8 mouse cellular contexts compared by ENCODE assay signal in genomic region chr13:111797021-111797420, GRCm38 (mm10). TPM values are rescaled to one million over a fixed set of nuclear protein-coding genes. Genes with fewer than 3 reads are reported as not detected.
DNase-seq lines count a peak whose midpoint lies in the region; ATAC-seq and TF ChIP-seq lines count a peak whose summit lies in the region.

No protein-coding gene starts in this region.

- DNase-seq in layer of hippocampus, adult 2 months (ENCODE audit: low spot score in 2 of 2): no peak
- no peak for DNase-seq in layer of hippocampus, postnatal 14 days (ENCODE audit: low spot score in 2 of 2)
- peak; percentile 71 for DNase-seq in gastrocnemius, postnatal 25 days
- DNase-seq in intestine, embryonic 14.5 days (ENCODE audit: low spot score): peak; percentile 77
- peak; percentile 33 for DNase-seq in neural tube, embryonic 10.5 days (ENCODE audit: extremely low spot score, low spot score)
- DNase-seq in thymus, postnatal 25 days: peak; percentile 71

- no peaks in the 10 kb centered on the region for H3K9me3 ChIP-seq in intestine, embryonic 14.5 days (ENCODE audit: control insufficient read depth, low read length)
- H3K9me3 ChIP-seq in liver, embryonic 15.5 days (replicated peaks): no peaks in the 10 kb centered on the region

- H3K4me1 ChIP-seq in brown adipose tissue, adult 24 weeks (ENCODE audit: control insufficient read depth, insufficient read depth, insufficient read length, low read length): peaks cover 73% of the 10 kb centered on the region
- H3K4me1 ChIP-seq in intestine, embryonic 14.5 days (replicated peaks; ENCODE audit: control insufficient read depth, insufficient read depth, low read length): peaks cover 64% of the 10 kb centered on the region
- peaks cover 84% of the 10 kb centered on the region for H3K4me1 ChIP-seq in liver, embryonic 15.5 days (replicated peaks)

- H3K4me2 ChIP-seq in intestine, embryonic 14.5 days (ENCODE audit: low read length): peak overlapping the region; percentile 35
- H3K4me2 ChIP-seq in liver, embryonic 15.5 days: peak overlapping the region; percentile 55

- H3K36me3 ChIP-seq in intestine, embryonic 14.5 days (ENCODE audit: control insufficient read depth, insufficient read depth, low read length): no peaks in the 10 kb centered on the region
- peaks cover 16% of the 10 kb centered on the region; the same call in 1 of the 2 replicates for H3K36me3 ChIP-seq in liver, embryonic 15.5 days (replicated peaks)

- ATAC-seq in intestine, embryonic 14.5 days (replicated peaks; ENCODE audit: low FRiP score, low TSS enrichment, low read depth): peak; percentile 91
- ATAC-seq in liver, embryonic 15.5 days (ENCODE audit: insufficient read depth): peak; percentile 84

- no peak overlapping the region for H3K9ac ChIP-seq in intestine, embryonic 14.5 days (ENCODE audit: low read length)
- no peak overlapping the region for H3K9ac ChIP-seq in liver, embryonic 15.5 days

- no peaks in the 10 kb centered on the region for H3K27me3 ChIP-seq in intestine, embryonic 14.5 days (replicated peaks; ENCODE audit: control insufficient read depth, insufficient read depth, low read length)
- no peaks in the 10 kb centered on the region for H3K27me3 ChIP-seq in liver, embryonic 15.5 days

- no peak for TF ChIP-seq CTCF in layer of hippocampus, adult 2 months (conservative IDR thresholded peaks at IDR 0.05)

- peak overlapping the region; percentile 43; the same call in 1 of the 2 replicates for H3K27ac ChIP-seq in layer of hippocampus, adult 2 months
- peak overlapping the region; percentile 81 for H3K27ac ChIP-seq in brown adipose tissue, adult 24 weeks (replicated peaks; ENCODE audit: low read depth, low read length)
- peak overlapping the region; percentile 68 for H3K27ac ChIP-seq in intestine, embryonic 14.5 days (ENCODE audit: low read depth)
- peak overlapping the region; percentile 75 for H3K27ac ChIP-seq in liver, embryonic 15.5 days (replicated peaks)

- no peak overlapping the region; the same call in 1 of the 2 replicates for H3K4me3 ChIP-seq in layer of hippocampus, adult 2 months
- H3K4me3 ChIP-seq in brown adipose tissue, adult 24 weeks (ENCODE audit: insufficient read depth, low read depth, low read length): no peak overlapping the region; the same call in 1 of the 2 replicates
- peak overlapping the region; percentile 0; the same call in 1 of the 2 replicates for H3K4me3 ChIP-seq in intestine, embryonic 14.5 days (ENCODE audit: low read depth, low read length)
- H3K4me3 ChIP-seq in liver, embryonic 15.5 days (replicated peaks): peak overlapping the region; percentile 10

- 10% methylated on average over 8 of the region's 8 CpGs for whole genome bisulfite sequencing in intestine, embryonic 14.5 days
- WGBS in liver, embryonic 15.5 days (ENCODE audit: insufficient replicate concordance): 4% methylated on average over 8 of the region's 8 CpGs

RNA-seq across cellular contexts. Expression of gene Map3k1, which starts 11.8 kb away (rescaled TPM):
- 10 to 100 TPM in 1 of 2 experiments, 1 to 10 TPM in 1; 9.4 to 11.2 TPM for total RNA-seq in layer of hippocampus, adult 2 months (2021)
- total RNA-seq in layer of hippocampus, postnatal 14 days (2021): 10 to 100 TPM; 17.7 to 18.2 TPM
- polyA plus RNA-seq in brown adipose tissue, adult 24 weeks (2012; ENCODE audit: insufficient read depth, insufficient read length, missing spikeins): 11.1 and 15.3 TPM in 2 replicates
- total RNA-seq in gastrocnemius, postnatal 25 days (2021): 1 to 10 TPM; 8.0 to 9.3 TPM
- polyA plus RNA-seq in intestine, embryonic 14.5 days (2014; fragmentation: Nextera tagmentation; extraction: Ambion mirVana): 30.4 and 33.1 TPM in 2 replicates
- 11.8 and 12.3 TPM in 2 replicates for polyA plus RNA-seq in liver, embryonic 15.5 days (2015; fragmentation: Nextera tagmentation; extraction: Ambion mirVana)

Comparison
In these comparisons a context has a peak if more than half of its experiments do, and no peak if none do; other contexts are left out.
1. DNase-seq: peak in gastrocnemius, postnatal 25 days (single experiment), intestine, embryonic 14.5 days (single experiment), neural tube, embryonic 10.5 days (single experiment) and thymus, postnatal 25 days (single experiment); none in layer of hippocampus, adult 2 months (0 of 2) and layer of hippocampus, postnatal 14 days (0 of 2).
2. H3K4me3 ChIP-seq: peak in intestine, embryonic 14.5 days (single experiment) and liver, embryonic 15.5 days (single experiment); none in layer of hippocampus, adult 2 months (single experiment) and brown adipose tissue, adult 24 weeks (single experiment).
3. Peak in every context shown above with its lines, with median percentiles within 50 percentile points of each other: H3K27ac ChIP-seq.